Mouse (Mus musculus): ENCODE measurements around the gene Ccdc121.

DNA sequence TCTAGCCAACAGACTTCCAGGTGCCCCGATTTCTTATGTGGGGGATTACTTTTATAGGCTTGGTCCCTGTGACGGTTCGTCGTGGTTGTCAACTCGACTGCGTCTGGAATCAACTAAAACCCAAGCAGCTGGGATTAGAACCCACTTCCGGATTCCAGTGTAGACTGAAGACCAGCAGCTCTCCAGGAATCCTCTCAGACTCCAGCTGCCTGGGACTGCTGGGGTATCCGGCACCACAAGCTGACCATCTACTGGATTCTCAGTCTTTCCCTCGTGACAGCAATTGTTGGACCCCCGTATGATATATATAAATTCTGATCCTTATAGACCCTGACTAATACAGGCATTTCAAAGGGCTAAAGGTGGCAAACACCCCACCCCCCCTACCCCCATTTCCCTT lies 48.4 kb upstream of the Ccdc121 start:
- TF ChIP-seq GATA1 (IDR thresholded peaks at IDR 0.05; ENCODE audit: borderline replicate concordance, low read length) (no peak), FLI1 (IDR thresholded peaks at IDR 0.05; ENCODE audit: low read length) (no peak)

Data from megakaryocyte, embryonic 14.5 days (primary cell).